ENCODE assay signal across 27 mouse cellular contexts in the genomic region with DNA sequence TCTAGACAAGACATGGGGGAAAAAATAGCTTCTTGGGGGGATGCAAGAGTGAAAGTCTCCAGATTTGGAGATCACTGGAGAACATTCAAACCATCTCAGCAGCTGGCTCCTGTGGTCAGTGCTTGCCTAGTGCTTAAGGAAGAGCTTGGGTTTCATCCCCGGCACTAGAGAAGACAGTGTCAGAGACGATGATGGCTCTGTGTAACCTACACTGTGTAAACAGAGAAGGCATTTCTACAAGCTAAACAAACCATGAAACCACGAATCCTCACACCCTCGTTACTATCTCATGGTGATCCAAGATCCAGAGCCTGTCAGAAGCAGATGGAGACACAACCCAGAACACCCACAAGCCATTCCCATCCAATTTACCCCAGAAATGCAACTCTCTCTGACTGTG.
DNase-seq lines count a peak whose midpoint lies in the region; ATAC-seq and TF ChIP-seq lines count a peak whose summit lies in the region.
"Had no signal": no experiment of that assay in that cellular context is flagged by ENCODE, and none has a peak within 500 bp of the region (broad histone marks: within the 10 kb centered on the region; RNA-seq: fewer than 3 reads in every experiment).

No protein-coding gene starts in this region.

- H3K9me3 ChIP-seq in embryonic facial prominence, embryonic 14.5 days (ENCODE audit: control insufficient read depth, low read length), result no peaks in the 10 kb centered on the region
- no peaks in the 10 kb centered on the region for H3K9me3 ChIP-seq in embryonic facial prominence, embryonic 10.5 days
- H3K9me3 ChIP-seq in lung, embryonic 16.5 days (ENCODE audit: control insufficient read depth, low read length), result no peaks in the 10 kb centered on the region
- H3K9me3 ChIP-seq: embryonic facial prominence, embryonic 13.5 days; forebrain, embryonic 12.5 days; heart, embryonic 15.5 days; hindbrain, embryonic 12.5 days; limb, embryonic 12.5 days; liver, embryonic 15.5 days; midbrain, embryonic 12.5 days; neural tube, embryonic 13.5 days had no signal

- H3K4me1 ChIP-seq in embryonic facial prominence, embryonic 14.5 days (ENCODE audit: control insufficient read depth, insufficient read depth, low read length), result no peaks in the 10 kb centered on the region
- peaks cover 8% of the 10 kb centered on the region; the same call in 1 of the 2 replicates for H3K4me1 ChIP-seq in embryonic facial prominence, embryonic 10.5 days
- H3K4me1 ChIP-seq in lung, embryonic 16.5 days (replicated peaks; ENCODE audit: control insufficient read depth, insufficient read depth, low read length), result no peaks in the 10 kb centered on the region
- H3K4me1 ChIP-seq: embryonic facial prominence, embryonic 13.5 days; heart, embryonic 15.5 days; hindbrain, embryonic 12.5 days; limb, embryonic 12.5 days; liver, embryonic 15.5 days had no signal

- H3K27ac ChIP-seq in embryonic facial prominence, embryonic 14.5 days (replicated peaks; ENCODE audit: low read depth, low read length), result no peak overlapping the region
- H3K27ac ChIP-seq in embryonic facial prominence, embryonic 10.5 days (replicated peaks), result no peak overlapping the region
- no peak overlapping the region for H3K27ac ChIP-seq in lung, embryonic 16.5 days (ENCODE audit: low read length)
- H3K27ac ChIP-seq: embryonic facial prominence, embryonic 13.5 days; forebrain, embryonic 12.5 days; heart, embryonic 15.5 days; hindbrain, embryonic 12.5 days; kidney, postnatal 0 days; left cerebral cortex, adult 2 months; limb, embryonic 12.5 days; liver, embryonic 15.5 days; midbrain, embryonic 12.5 days; neural tube, embryonic 13.5 days had no signal

- H3K79me2 ChIP-seq in C2C12 (ENCODE audit: control insufficient read depth, insufficient read depth), result no peaks in the 10 kb centered on the region
- no peaks in the 10 kb centered on the region for H3K79me2 ChIP-seq in myocyte (ENCODE audit: control insufficient read depth, insufficient read depth)

- no peak for TF ChIP-seq POLR2A in myocyte (IDR thresholded peaks at IDR 0.05; ENCODE audit: insufficient read length, low read depth)

- 0 out of 2 replicates have a peak, but pooled peaks have one; percentile 37 for ATAC-seq in embryonic facial prominence, embryonic 14.5 days (ENCODE audit: low read depth)
- peak; percentile 43; the same call in 1 of the 2 replicates for ATAC-seq in lung, embryonic 16.5 days (ENCODE audit: low read depth)
- ATAC-seq: forebrain, postnatal 0 days; intestine, embryonic 16.5 days had no signal

- H3ac ChIP-seq in C2C12 (ENCODE audit: control insufficient read depth, insufficient read length, low read depth) (no peak overlapping the region), myocyte (ENCODE audit: control insufficient read depth, insufficient read length) (no peak overlapping the region)

- WGBS in embryonic facial prominence, embryonic 14.5 days, result 40% methylated on average over 4 of the region's 4 CpGs
- WGBS in embryonic facial prominence, embryonic 10.5 days, result 66% methylated on average over 4 of the region's 4 CpGs
- WGBS in lung, embryonic 16.5 days, result 35% methylated on average over 4 of the region's 4 CpGs

- H3K4me3 ChIP-seq in embryonic facial prominence, embryonic 14.5 days (ENCODE audit: low read depth, low read length), result no peak overlapping the region
- no peak overlapping the region for H3K4me3 ChIP-seq in embryonic facial prominence, embryonic 10.5 days
- no peak overlapping the region for H3K4me3 ChIP-seq in lung, embryonic 16.5 days (ENCODE audit: low read length)
- H3K4me3 ChIP-seq in C2C12 (ENCODE audit: insufficient read depth, poor library complexity, severe bottlenecking), result no peak overlapping the region
- H3K4me3 ChIP-seq in myocyte, result no peak overlapping the region
- H3K4me3 ChIP-seq: embryonic facial prominence, embryonic 13.5 days; forebrain, embryonic 12.5 days; heart, embryonic 15.5 days; hindbrain, embryonic 12.5 days; left cerebral cortex, adult 2 months; limb, embryonic 12.5 days; liver, embryonic 15.5 days; midbrain, embryonic 12.5 days; neural tube, embryonic 13.5 days had no signal

- H3K4me2 ChIP-seq in embryonic facial prominence, embryonic 14.5 days (ENCODE audit: low read depth, low read length), result no peak overlapping the region
- H3K4me2 ChIP-seq in lung, embryonic 16.5 days (ENCODE audit: low read depth, low read length), result no peak overlapping the region
- H3K4me2 ChIP-seq in myocyte (ENCODE audit: low read depth), result peak overlapping the region; percentile 44
- H3K4me2 ChIP-seq: embryonic facial prominence, embryonic 13.5 days; forebrain, embryonic 12.5 days; heart, embryonic 15.5 days; hindbrain, embryonic 12.5 days; limb, embryonic 12.5 days; liver, embryonic 15.5 days; midbrain, embryonic 12.5 days; neural tube, embryonic 13.5 days had no signal

- no peaks in the 10 kb centered on the region for H3K36me3 ChIP-seq in embryonic facial prominence, embryonic 14.5 days (ENCODE audit: control insufficient read depth, insufficient read depth, low read length)
- H3K36me3 ChIP-seq in embryonic facial prominence, embryonic 10.5 days (replicated peaks), result no peaks in the 10 kb centered on the region
- H3K36me3 ChIP-seq in lung, embryonic 16.5 days (ENCODE audit: control insufficient read depth, insufficient read depth, low read length), result no peaks in the 10 kb centered on the region
- no peaks in the 10 kb centered on the region for H3K36me3 ChIP-seq in C2C12 (ENCODE audit: control insufficient read depth, insufficient read depth)
- H3K36me3 ChIP-seq in myocyte (ENCODE audit: control insufficient read depth, insufficient read depth), result no peaks in the 10 kb centered on the region
- H3K36me3 ChIP-seq: embryonic facial prominence, embryonic 13.5 days; forebrain, embryonic 12.5 days; G1E; heart, embryonic 15.5 days; hindbrain, embryonic 12.5 days; limb, embryonic 12.5 days; liver, embryonic 15.5 days; midbrain, embryonic 12.5 days; neural tube, embryonic 13.5 days had no signal

- H3K9ac ChIP-seq in embryonic facial prominence, embryonic 14.5 days (ENCODE audit: low read depth, low read length), result no peak overlapping the region
- no peak overlapping the region for H3K9ac ChIP-seq in lung, embryonic 16.5 days (ENCODE audit: low read length)
- H3K9ac ChIP-seq: embryonic facial prominence, embryonic 13.5 days; forebrain, embryonic 12.5 days; forebrain, postnatal 0 days; heart, embryonic 15.5 days; hindbrain, embryonic 12.5 days; limb, embryonic 12.5 days; liver, embryonic 15.5 days; midbrain, embryonic 12.5 days; neural tube, embryonic 13.5 days had no signal

- DNase-seq in embryonic facial prominence, embryonic 14.5 days (ENCODE audit: low spot score), result peak; percentile 63
- DNase-seq in embryonic facial prominence, embryonic 10.5 days (ENCODE audit: low spot score), result no peak
- no peak for DNase-seq in lung, adult 18-20 months
- no peak for DNase-seq in retina, postnatal 1 day
- DNase-seq: adrenal gland, postnatal 14 days; cerebellum, adult 11-12 months; cerebellum, adult 9-11 months; embryo, embryonic 11 days; forebrain, postnatal 0 days; gastrocnemius, postnatal 14 days; kidney, adult 8-10 months; kidney, postnatal 4 days had no signal

- no peaks in the 10 kb centered on the region for H3K79me3 ChIP-seq in C2C12 (ENCODE audit: low read depth)

- TF ChIP-seq CTCF in C2C12 (IDR thresholded peaks at IDR 0.05; ENCODE audit: control insufficient read depth, insufficient read depth, insufficient read length), result no peak

- H3K27me3 ChIP-seq in embryonic facial prominence, embryonic 14.5 days (replicated peaks; ENCODE audit: control insufficient read depth, insufficient read depth, low read length), result no peaks in the 10 kb centered on the region
- no peaks in the 10 kb centered on the region for H3K27me3 ChIP-seq in embryonic facial prominence, embryonic 10.5 days (replicated peaks; ENCODE audit: low read depth, poor library complexity, severe bottlenecking)
- H3K27me3 ChIP-seq in lung, embryonic 16.5 days (ENCODE audit: control insufficient read depth, insufficient read depth, low read depth, low read length), result no peaks in the 10 kb centered on the region
- H3K27me3 ChIP-seq in C2C12 (ENCODE audit: control insufficient read depth, insufficient read depth, insufficient read length), result no peaks in the 10 kb centered on the region
- no peaks in the 10 kb centered on the region for H3K27me3 ChIP-seq in myocyte (ENCODE audit: control insufficient read depth, insufficient read depth, insufficient read length)
- H3K27me3 ChIP-seq: embryonic facial prominence, embryonic 13.5 days; heart, embryonic 15.5 days; hindbrain, embryonic 12.5 days; limb, embryonic 12.5 days; liver, embryonic 15.5 days; midbrain, embryonic 12.5 days had no signal

TF ChIP-seq in C2C12, 6 proteins besides CTCF, POLR2A, EP300 and RAD21:
- TF ChIP-seq MYOD1 (IDR thresholded peaks at IDR 0.05; ENCODE audit: control insufficient read depth, insufficient read length, low read depth), result peak; percentile 12
- TF ChIP-seq MYOG (IDR thresholded peaks at IDR 0.05; ENCODE audit: control insufficient read depth, extremely low read depth, insufficient read length), result no peak
- TF ChIP-seq FOSL1 (IDR thresholded peaks at IDR 0.05; ENCODE audit: insufficient read depth, low read length, poor library complexity, severe bottlenecking), result no peak
- TF ChIP-seq MAX (IDR thresholded peaks at IDR 0.05), result no peak
- TF ChIP-seq USF1 (IDR thresholded peaks at IDR 0.05; ENCODE audit: low read depth), result no peak

TF ChIP-seq in myocyte, 11 proteins besides CTCF, POLR2A, EP300 and RAD21:
- TF ChIP-seq SRF (IDR thresholded peaks at IDR 0.05; ENCODE audit: control insufficient read depth, insufficient read length, low read depth) (no peak), MYOG (IDR thresholded peaks at IDR 0.05; ENCODE audit: control insufficient read depth in 1 of 3, insufficient read depth in 1 of 3, insufficient read length in 2 of 3, low read depth in 2 of 3) (peak in 2 of 3 experiments; percentile 50 to 64), CEBPB (IDR thresholded peaks at IDR 0.05; ENCODE audit: insufficient read depth, poor library complexity, severe bottlenecking) (no peak), MYOD1 (IDR thresholded peaks at IDR 0.05; ENCODE audit: control insufficient read depth in 1 of 3, insufficient read length in 2 of 3, low read depth in 2 of 3) (peak in 1 of 3 experiments; percentile 30), E2F4 (IDR thresholded peaks at IDR 0.05; ENCODE audit: insufficient read depth) (no peak), POLR2AphosphoS2 (IDR thresholded peaks at IDR 0.05; ENCODE audit: insufficient read length, low read depth) (no peak), TCF12 (IDR thresholded peaks at IDR 0.05; ENCODE audit: insufficient read depth, poor library complexity, severe bottlenecking) (peak; percentile 16), TCF3 (IDR thresholded peaks at IDR 0.05; ENCODE audit: insufficient read length, low read depth) (no peak)
